Mouse (Mus musculus) CD4-positive, CD25-positive, alpha-beta regulatory T cell, adult 4 months (primary cell): ENCODE measurements around the gene Bag5. TPM values are rescaled to one million over a fixed set of nuclear protein-coding genes. Genes with fewer than 3 reads are reported as not detected.
"Not testable (repeated sequence)": the region's sequence is repeated elsewhere in the genome, so short reads cannot be mapped to it uniquely, and the experiment has no call there.

Experiments
- ATAC-seq: one replicate; pipeline ENCODE4 v1.8.0; 2017
- polyA plus RNA-seq, 2 experiments: library from polyadenylated mRNA; unstranded; fragments of 100-300 nt; shearing (Covaris generic); gene quantifications; one replicate each; pipeline ENCODE4 v1.2.1; 2017

Gene Bag5
- polyA plus RNA-seq, 2 experiments from 2014 or later, result 32.5 to 37.9 TPM

- no peak for ATAC-seq
Measured at GRCm38 (mm10) chr12:111734912-111735311, 21.9 kb upstream of the Bag5 start.

- no peak for ATAC-seq
Measured at GRCm38 (mm10) chr12:111732921-111733320, 19.9 kb upstream of the Bag5 start.

- ATAC-seq, result peak; percentile 99
Measured at GRCm38 (mm10) chr12:111731822-111732807, 19.1 kb upstream of the Bag5 start.

GRCm38 (mm10) chr12:111727956-111728355 is 14.9 kb upstream of the Bag5 start:
- ATAC-seq, result no peak

GRCm38 (mm10) chr12:111726122-111726463 is 13.0 kb upstream of the Bag5 start:
- no peak for ATAC-seq

- no peak for ATAC-seq
Measured at GRCm38 (mm10) chr12:111725338-111726121, 12.5 kb upstream of the Bag5 start.

GRCm38 (mm10) chr12:111724638-111725337 is 11.7 kb upstream of the Bag5 start:
- no peak for ATAC-seq

GRCm38 (mm10) chr12:111722654-111723053 is 9.6 kb upstream of the Bag5 start:
- ATAC-seq, result no peak

GRCm38 (mm10) chr12:111720222-111720621 is 7.2 kb upstream of the Bag5 start:
- ATAC-seq, result no peak

GRCm38 (mm10) chr12:111718656-111719055 is 5.6 kb upstream of the Bag5 start:
- ATAC-seq, result no peak

GRCm38 (mm10) chr12:111716505-111716904 is 3.4 kb upstream of the Bag5 start:
- ATAC-seq, result no peak

GRCm38 (mm10) chr12:111713880-111714279 is 823 bp upstream of the Bag5 start:
- not testable (repeated sequence) for ATAC-seq

- ATAC-seq, result no peak
Measured at GRCm38 (mm10) chr12:111712476-111712875, 581 bp downstream of the Bag5 start.

- ATAC-seq, result no peak
Measured at GRCm38 (mm10) chr12:111710091-111710490, 3.0 kb downstream of the Bag5 start.

- ATAC-seq, result no peak
Measured at GRCm38 (mm10) chr12:111708181-111708580, 4.9 kb downstream of the Bag5 start.

GRCm38 (mm10) chr12:111705186-111705973 is 7.7 kb downstream of the Bag5 start:
- no peak for ATAC-seq

- no peak for ATAC-seq
Measured at GRCm38 (mm10) chr12:111704609-111705008, 8.4 kb downstream of the Bag5 start.

- ATAC-seq, result no peak
Measured at GRCm38 (mm10) chr12:111703301-111703700, 9.8 kb downstream of the Bag5 start.

GRCm38 (mm10) chr12:111700920-111701458 is 12.1 kb downstream of the Bag5 start:
- no peak for ATAC-seq

- ATAC-seq, result no peak
Measured at GRCm38 (mm10) chr12:111699542-111699941, 13.5 kb downstream of the Bag5 start.

- ATAC-seq, result no peak
Measured at GRCm38 (mm10) chr12:111698346-111698913, 14.6 kb downstream of the Bag5 start.
